Mouse (Mus musculus) intestine, embryonic 14.5 days (tissue): ENCODE data around the gene Gli1. TPM values are rescaled to one million over a fixed set of nuclear protein-coding genes. Genes with fewer than 3 reads are reported as not detected.
"Not testable (repeated sequence)": the region's sequence is repeated elsewhere in the genome, so short reads cannot be mapped to it uniquely, and the experiment has no call there.

Source experiments
- ATAC-seq: fragments of 200-750 bp; cut with Nextera tagmentation; replicated peaks from 2 replicates; pipeline ENCODE4 v1.8.0; 2017; ENCODE audit warnings: low read depth, moderate number of reproducible peaks, moderate TSS enrichment, moderate library complexity; ENCODE audit not compliant: low FRiP score, low TSS enrichment
- DNase-seq: peaks from one replicate; pipeline ENCODE4 v3.0.0-alpha.2; 2018; ENCODE audit warnings: low spot score
- H3K27ac ChIP-seq: fragments of 300-500 bp; sonication (generic); 2 replicates; pipeline ENCODE4 v1.5.1; 2014; ENCODE audit warnings: low read depth, mild to moderate bottlenecking, control low read depth
- H3K27me3 ChIP-seq: fragments of 300-500 bp; sonication (generic); replicated peaks from 2 replicates; pipeline ENCODE4 v1.6.1; 2014; ENCODE audit warnings: low read length, control low read depth; ENCODE audit not compliant: control insufficient read depth, insufficient read depth
- H3K36me3 ChIP-seq: fragments of 300-500 bp; sonication (generic); 2 replicates; pipeline ENCODE4 v1.6.1; 2014; ENCODE audit warnings: low read length, control low read depth; ENCODE audit not compliant: control insufficient read depth, insufficient read depth
- H3K4me1 ChIP-seq: fragments of 300-500 bp; sonication (generic); replicated peaks from 2 replicates; pipeline ENCODE4 v1.6.1; 2014; ENCODE audit warnings: low read length, control low read depth, mixed read lengths; ENCODE audit not compliant: control insufficient read depth, insufficient read depth
- H3K4me2 ChIP-seq: fragments of 300-500 bp; sonication (generic); 2 replicates; pipeline ENCODE4 v1.6.1; 2014; ENCODE audit warnings: low read length
- H3K4me3 ChIP-seq: fragments of 300-500 bp; sonication (generic); 2 replicates; pipeline ENCODE4 v1.5.1; 2014; ENCODE audit warnings: low read depth, low read length, control low read depth, mixed read lengths
- H3K9ac ChIP-seq: fragments of 300-500 bp; sonication (generic); 2 replicates; pipeline ENCODE4 v1.6.1; 2014; ENCODE audit warnings: mild to moderate bottlenecking, low read length
- H3K9me3 ChIP-seq: fragments of 300-500 bp; sonication (generic); 2 replicates; pipeline ENCODE4 v1.6.1; 2016; ENCODE audit warnings: low read length, control low read depth; ENCODE audit not compliant: control insufficient read depth
- WGBS: fragments of 180-500 bp; shearing (Covaris S2); extraction: QIAGEN DNeasy Blood & Tissue Kit; methylation state at CpG from one replicate; pipeline ENCODE4 v1.1.7; 2014; 5-methylcytosine and 5-hydroxymethylcytosine counted together
- polyA plus RNA-seq: library from polyadenylated mRNA; unstranded; fragments of >200 nt; fragmentation: Nextera tagmentation; extraction: Ambion mirVana; gene quantifications from 2 replicates; pipeline ENCODE4 v1.2.1, GENCODE M21; 2014

The Gli1 gene
- polyA plus RNA-seq, 1 experiment from 2014 or later, result 12.6 TPM

DNA sequence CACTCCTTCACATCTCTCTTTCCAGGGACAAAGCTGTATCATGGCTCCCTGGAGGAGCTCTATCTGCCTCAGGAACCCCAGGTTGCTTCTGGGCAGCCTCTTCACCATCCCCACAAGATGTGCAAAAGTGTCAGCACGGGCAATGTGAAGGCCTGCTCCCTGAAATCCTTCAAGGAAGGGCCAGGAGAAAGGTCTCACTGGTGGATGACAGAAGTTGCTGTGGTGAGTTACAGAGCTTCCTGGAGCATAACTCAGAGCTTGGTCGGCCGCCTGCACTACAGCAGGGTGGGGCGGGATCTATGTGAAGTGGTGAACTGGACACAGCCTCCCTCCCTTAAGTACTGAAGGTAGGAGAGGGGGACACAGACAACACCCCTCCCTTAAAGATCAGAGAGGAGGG, 19.1 kb downstream of the Gli1 start:
- DNase-seq (no peak), ATAC-seq (no peak)
- peaks cover 36% of the 10 kb centered on the region for H3K27me3 ChIP-seq
- peaks cover 13% of the 10 kb centered on the region; the same call in 1 of the 2 replicates for H3K4me1 ChIP-seq
- no peak overlapping the region for H3K9ac ChIP-seq
- H3K36me3 ChIP-seq, result no peaks in the 10 kb centered on the region
- no peaks in the 10 kb centered on the region for H3K9me3 ChIP-seq
- no peak overlapping the region for H3K27ac ChIP-seq
- H3K4me3 ChIP-seq, result no peak overlapping the region
- no peak overlapping the region for H3K4me2 ChIP-seq
- WGBS, result 58% methylated on average over 4 of the region's 4 CpGs

GRCm38 (mm10) chr10:127322178-127322577, 19.6 kb downstream of the Gli1 start:
- H3K27me3 ChIP-seq, result peaks cover 31% of the 10 kb centered on the region
- H3K4me1 ChIP-seq, result peaks cover 13% of the 10 kb centered on the region; the same call in 1 of the 2 replicates
- H3K9me3 ChIP-seq, result no peaks in the 10 kb centered on the region
- H3K4me3 ChIP-seq, result no peak overlapping the region
- no peak overlapping the region for H3K4me2 ChIP-seq
- 56% methylated on average over 13 of the region's 13 CpGs for WGBS
- DNase-seq, result no peak
- H3K9ac ChIP-seq, result no peak overlapping the region
- no peak for ATAC-seq
- no peak overlapping the region for H3K27ac ChIP-seq
- H3K36me3 ChIP-seq, result no peaks in the 10 kb centered on the region

DNA sequence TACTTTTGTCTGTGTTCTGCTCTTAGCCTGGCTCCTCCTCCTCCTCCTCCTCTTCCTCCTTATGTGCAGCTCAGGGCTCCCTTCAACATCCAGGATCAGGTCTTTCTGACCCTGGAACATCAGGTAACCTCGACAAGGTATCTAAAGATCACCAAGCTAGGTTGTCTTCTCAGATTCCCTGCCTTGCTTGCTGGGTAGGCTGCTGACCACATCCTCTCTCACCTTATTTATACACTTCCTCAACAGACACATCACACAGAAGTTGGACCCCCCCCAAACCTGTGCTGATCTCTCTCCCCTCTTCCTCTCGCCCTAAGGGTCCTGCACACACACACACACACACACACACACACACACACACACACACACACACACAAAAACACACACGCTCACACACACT, 20.2 kb downstream of the Gli1 start, which contains the start of gene Arhgap9:
Gene Arhgap9, plus strand, starts transcription at position 344 of the 400 bp plus-strand sequence.
- peaks cover 10% of the 10 kb centered on the region; the same call in 1 of the 2 replicates for H3K4me1 ChIP-seq
- WGBS, result 69% methylated on average over 3 of the region's 3 CpGs
- H3K9ac ChIP-seq, result no peak within 1 kb of the TSS
- ATAC-seq (no peak), DNase-seq (no peak)
- no peaks in the 10 kb centered on the region for H3K36me3 ChIP-seq
- H3K4me2 ChIP-seq, result no peak within 1 kb of the TSS
- H3K4me3 ChIP-seq, result no peak within 1 kb of the TSS
- H3K9me3 ChIP-seq, result no peaks in the 10 kb centered on the region
- H3K27me3 ChIP-seq, result peaks cover 25% of the 10 kb centered on the region
- no peak within 1 kb of the TSS for H3K27ac ChIP-seq

DNA sequence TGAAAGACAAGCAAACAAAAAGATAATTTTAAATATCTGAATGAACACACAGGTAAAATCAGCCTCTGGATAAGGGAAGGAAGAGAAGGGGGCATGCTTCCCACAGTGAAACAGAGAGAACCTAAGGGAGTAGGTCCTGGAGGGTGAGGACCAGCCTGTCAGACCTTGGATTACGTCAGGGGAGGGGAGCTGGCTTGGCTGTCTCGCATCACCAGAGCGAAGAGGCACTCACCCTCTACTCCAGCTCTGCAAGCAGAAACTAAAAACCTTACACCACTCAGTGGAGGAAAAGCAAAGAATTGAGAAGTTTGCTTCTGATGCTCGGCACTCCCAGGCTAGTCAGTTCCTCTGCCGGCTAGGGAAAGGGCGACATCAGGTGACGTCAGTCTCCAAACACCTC, 21.8 kb downstream of the Gli1 start:
- H3K9ac ChIP-seq, result no peak overlapping the region
- H3K4me1 ChIP-seq, result no peaks in the 10 kb centered on the region
- 71% methylated on average over 7 of the region's 7 CpGs for WGBS
- H3K27ac ChIP-seq, result no peak overlapping the region
- DNase-seq, result no peak
- H3K36me3 ChIP-seq, result no peaks in the 10 kb centered on the region
- ATAC-seq, result no peak
- H3K4me3 ChIP-seq, result no peak overlapping the region
- no peaks in the 10 kb centered on the region for H3K9me3 ChIP-seq
- H3K27me3 ChIP-seq, result peaks cover 9% of the 10 kb centered on the region; the same call in 1 of the 2 replicates
- H3K4me2 ChIP-seq, result no peak overlapping the region

DNA sequence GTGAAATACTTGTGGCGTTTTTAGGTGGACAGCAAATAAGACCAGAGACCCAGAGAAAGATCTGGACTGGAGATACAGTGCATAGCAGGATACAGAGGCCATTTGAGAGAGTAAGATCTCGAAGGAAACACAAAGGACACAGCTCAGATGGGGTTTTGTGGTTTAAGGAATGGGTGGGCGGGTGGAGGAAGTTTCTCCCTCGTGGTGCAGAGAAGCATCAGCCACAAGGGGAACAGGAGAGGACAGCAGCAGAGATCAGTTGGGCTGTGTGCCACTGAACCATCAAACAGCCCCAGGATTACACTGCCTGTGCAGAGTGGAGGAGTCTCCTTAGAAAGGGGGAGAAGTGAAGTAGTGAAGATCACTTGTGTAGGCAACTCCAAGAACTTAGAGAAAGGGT, 23.8 kb downstream of the Gli1 start:
- Histone ChIP-seq H3K27me3 (no peaks in the 10 kb centered on the region), H3K4me1 (no peaks in the 10 kb centered on the region), H3K36me3 (no peaks in the 10 kb centered on the region), H3K27ac (no peak overlapping the region), H3K9me3 (no peaks in the 10 kb centered on the region), H3K4me2 (no peak overlapping the region), H3K4me3 (no peak overlapping the region), H3K9ac (no peak overlapping the region)
- no peak for ATAC-seq
- no peak for DNase-seq
- 44% methylated on average over 4 of the region's 4 CpGs for WGBS

- 89% methylated on average over 2 of the region's 2 CpGs for WGBS
- H3K27ac ChIP-seq, result no peak overlapping the region
- H3K4me3 ChIP-seq, result no peak overlapping the region
- ATAC-seq (no peak), DNase-seq (no peak)
- H3K27me3 ChIP-seq, result no peaks in the 10 kb centered on the region
- H3K4me1 ChIP-seq, result no peaks in the 10 kb centered on the region
- no peaks in the 10 kb centered on the region for H3K36me3 ChIP-seq
- no peaks in the 10 kb centered on the region for H3K9me3 ChIP-seq
- H3K9ac ChIP-seq, result no peak overlapping the region
- no peak overlapping the region for H3K4me2 ChIP-seq
These were observed 24.5 kb downstream of the Gli1 start for GRCm38 (mm10) chr10:127317277-127317676.

GRCm38 (mm10) chr10:127314950-127315349, 26.8 kb downstream of the Gli1 start:
- H3K4me1 ChIP-seq, H3K36me3 ChIP-seq, ATAC-seq: not testable (repeated sequence)

GRCm38 (mm10) chr10:127313516-127313915, 28.3 kb downstream of the Gli1 start:
- H3K4me3 ChIP-seq, H3K27ac ChIP-seq, H3K27me3 ChIP-seq, H3K9ac ChIP-seq, ATAC-seq, DNase-seq, H3K4me1 ChIP-seq, H3K9me3 ChIP-seq, H3K4me2 ChIP-seq: not testable (repeated sequence)
- WGBS, result 85% methylated on average over 5 of the region's 5 CpGs
- H3K36me3 ChIP-seq, result peaks cover 15% of the 10 kb centered on the region

More at GRCm38 (mm10) chr10:127314950-127315349, 26.8 kb downstream of the Gli1 start:
- not testable (repeated sequence) for DNase-seq, H3K9me3 ChIP-seq, H3K4me2 ChIP-seq, H3K4me3 ChIP-seq, H3K27me3 ChIP-seq, H3K27ac ChIP-seq, H3K9ac ChIP-seq
- WGBS, result 79% methylated on average over 1 of the region's 1 CpGs

DNA sequence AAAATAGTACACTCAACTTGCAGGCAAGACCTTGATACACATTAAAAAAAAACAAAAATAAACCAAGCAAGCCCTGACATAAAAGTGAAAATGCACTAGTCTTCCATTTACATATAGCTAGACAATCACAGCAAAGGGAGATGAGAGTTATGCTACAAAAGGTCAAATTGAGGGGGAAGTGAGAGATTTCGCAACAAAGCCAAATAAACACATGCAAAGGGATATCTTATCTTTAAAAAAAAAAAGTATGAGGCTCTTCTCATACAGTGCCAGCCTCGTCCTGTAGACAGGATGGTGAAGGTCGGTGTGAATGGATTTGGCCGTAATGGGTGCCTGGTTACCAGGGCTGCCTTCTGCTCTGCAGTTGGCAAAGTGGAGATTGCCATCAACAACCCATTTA, 28.9 kb downstream of the Gli1 start:
- Histone ChIP-seq H3K4me2 (no peak overlapping the region), H3K9me3 (no peaks in the 10 kb centered on the region), H3K36me3 (peaks cover 22% of the 10 kb centered on the region), H3K27ac (no peak overlapping the region), H3K4me1 (peaks cover 8% of the 10 kb centered on the region), H3K4me3 (no peak overlapping the region), H3K27me3 (no peaks in the 10 kb centered on the region), H3K9ac (no peak overlapping the region)
- WGBS, result 66% methylated on average over 4 of the region's 4 CpGs
- ATAC-seq (no peak), DNase-seq (no peak)
